Mouse (Mus musculus): Measurements from ENCODE around the gene Itpkb. TPM values are rescaled to one million over a fixed set of nuclear protein-coding genes. Genes with fewer than 3 reads are reported as not detected.

Gene Itpkb
- total RNA-seq (2018; cell fraction: chromatin; rRNA removed): 1,000 to 10,000 TPM in 4 of 26 experiments, 100 to 1,000 TPM in 22; 236 to 1,218 (median 566) TPM
- total RNA-seq (2018; cell fraction: cytosol; rRNA removed): 100 to 1,000 TPM in 10 of 26 experiments, 10 to 100 TPM in 16; 60.5 to 237 (median 89.4) TPM
- total RNA-seq (2018; cell fraction: nucleus; rRNA removed): 100 to 1,000 TPM; 208 to 665 (median 325) TPM
- polyA plus RNA-seq (2018): 43.7 to 63.0 TPM (median 46.1 TPM) in 3 replicates

- H3K27ac ChIP-seq: peak within 1 kb of the TSS; percentile 92
These were observed at the start of gene Itpkb for GRCm38 (mm10) chr1:180330145-180330706. TSS of gene Itpkb (plus strand) at chr1:180330485.

GRCm38 (mm10) chr1:180282581-180282980, 47.7 kb upstream of the Itpkb start:
- no peaks in the 10 kb centered on the region for H3K36me3 ChIP-seq (ENCODE audit: inconsistent target)
- no peaks in the 10 kb centered on the region for H3K79me2 ChIP-seq (ENCODE audit: inconsistent target)
- WGBS (ENCODE audit: missing documents): 92% methylated on average over 6 of the region's 6 CpGs
- no peak overlapping the region for H3K4me3 ChIP-seq (ENCODE audit: inconsistent target)
- no peak overlapping the region for H3K27ac ChIP-seq

More at GRCm38 (mm10) chr1:180330145-180330706, at the start of gene Itpkb:
- H3K4me3 ChIP-seq (ENCODE audit: inconsistent target): peak within 1 kb of the TSS; percentile 85
- peaks cover 13% of the 10 kb centered on the region; the same call in 1 of the 2 replicates for H3K36me3 ChIP-seq (ENCODE audit: inconsistent target)
- 2% methylated on average over 15 of the region's 19 CpGs for WGBS (ENCODE audit: missing documents)
- peaks cover 45% of the 10 kb centered on the region for H3K79me2 ChIP-seq (ENCODE audit: inconsistent target)

- Histone ChIP-seq H3K27ac (no peak overlapping the region), H3K79me2 (ENCODE audit: inconsistent target) (no peaks in the 10 kb centered on the region), H3K36me3 (ENCODE audit: inconsistent target) (no peaks in the 10 kb centered on the region), H3K4me3 (ENCODE audit: inconsistent target) (no peak overlapping the region)
- WGBS (ENCODE audit: missing documents): 81% methylated on average over 16 of the region's 16 CpGs
These were observed 46.2 kb upstream of the Itpkb start for GRCm38 (mm10) chr1:180283813-180284768.

GRCm38 (mm10) chr1:180286081-180286831, 44.0 kb upstream of the Itpkb start:
- H3K4me3 ChIP-seq (ENCODE audit: inconsistent target): no peak overlapping the region
- no peaks in the 10 kb centered on the region for H3K79me2 ChIP-seq (ENCODE audit: inconsistent target)
- WGBS (ENCODE audit: missing documents): 80% methylated on average over 15 of the region's 15 CpGs
- no peaks in the 10 kb centered on the region for H3K36me3 ChIP-seq (ENCODE audit: inconsistent target)
- H3K27ac ChIP-seq: no peak overlapping the region

- no peak overlapping the region for H3K4me3 ChIP-seq (ENCODE audit: inconsistent target)
- no peak overlapping the region for H3K27ac ChIP-seq
- H3K36me3 ChIP-seq (ENCODE audit: inconsistent target): no peaks in the 10 kb centered on the region
- WGBS (ENCODE audit: missing documents): 61% methylated on average over 7 of the region's 7 CpGs
- H3K79me2 ChIP-seq (ENCODE audit: inconsistent target): no peaks in the 10 kb centered on the region
These were observed 42.1 kb upstream of the Itpkb start for GRCm38 (mm10) chr1:180288227-180288626.

- Histone ChIP-seq H3K4me3 (ENCODE audit: inconsistent target) (no peak overlapping the region), H3K79me2 (ENCODE audit: inconsistent target) (no peaks in the 10 kb centered on the region), H3K36me3 (ENCODE audit: inconsistent target) (no peaks in the 10 kb centered on the region), H3K27ac (no peak overlapping the region)
- WGBS (ENCODE audit: missing documents): 65% methylated on average over 6 of the region's 7 CpGs
These were observed 41.3 kb upstream of the Itpkb start for GRCm38 (mm10) chr1:180288872-180289468.

- Histone ChIP-seq H3K36me3 (ENCODE audit: inconsistent target) (no peaks in the 10 kb centered on the region), H3K79me2 (ENCODE audit: inconsistent target) (no peaks in the 10 kb centered on the region), H3K4me3 (ENCODE audit: inconsistent target) (no peak overlapping the region), H3K27ac (no peak overlapping the region)
- WGBS (ENCODE audit: missing documents): 30% methylated on average over 5 of the region's 5 CpGs
These were observed 40.5 kb upstream of the Itpkb start for GRCm38 (mm10) chr1:180289788-180290187.

GRCm38 (mm10) chr1:180290358-180290757, 39.9 kb upstream of the Itpkb start:
- no peaks in the 10 kb centered on the region for H3K79me2 ChIP-seq (ENCODE audit: inconsistent target)
- WGBS (ENCODE audit: missing documents): 94% methylated on average over 4 of the region's 4 CpGs
- H3K4me3 ChIP-seq (ENCODE audit: inconsistent target): no peak overlapping the region
- no peak overlapping the region for H3K27ac ChIP-seq
- H3K36me3 ChIP-seq (ENCODE audit: inconsistent target): no peaks in the 10 kb centered on the region

GRCm38 (mm10) chr1:180296088-180296487, 34.2 kb upstream of the Itpkb start:
- WGBS (ENCODE audit: missing documents): 17% methylated on average over 9 of the region's 9 CpGs
- H3K4me3 ChIP-seq (ENCODE audit: inconsistent target): no peak overlapping the region
- no peaks in the 10 kb centered on the region for H3K79me2 ChIP-seq (ENCODE audit: inconsistent target)
- H3K36me3 ChIP-seq (ENCODE audit: inconsistent target): no peaks in the 10 kb centered on the region
- H3K27ac ChIP-seq: peak overlapping the region; percentile 45

- H3K27ac ChIP-seq: peak overlapping the region; percentile 2; the same call in 1 of the 2 replicates
- no peaks in the 10 kb centered on the region for H3K36me3 ChIP-seq (ENCODE audit: inconsistent target)
- H3K79me2 ChIP-seq (ENCODE audit: inconsistent target): no peaks in the 10 kb centered on the region
- WGBS (ENCODE audit: missing documents): 100% methylated on average over 4 of the region's 4 CpGs
- H3K4me3 ChIP-seq (ENCODE audit: inconsistent target): no peak overlapping the region
These were observed 30.6 kb upstream of the Itpkb start for GRCm38 (mm10) chr1:180299697-180300096.

GRCm38 (mm10) chr1:180300292-180300691, 30.0 kb upstream of the Itpkb start:
- H3K79me2 ChIP-seq (ENCODE audit: inconsistent target): no peaks in the 10 kb centered on the region
- no peaks in the 10 kb centered on the region for H3K36me3 ChIP-seq (ENCODE audit: inconsistent target)
- peak overlapping the region; percentile 2; the same call in 1 of the 2 replicates for H3K27ac ChIP-seq
- H3K4me3 ChIP-seq (ENCODE audit: inconsistent target): no peak overlapping the region
- WGBS (ENCODE audit: missing documents): 57% methylated on average over 4 of the region's 4 CpGs

- no peak overlapping the region for H3K4me3 ChIP-seq (ENCODE audit: inconsistent target)
- H3K79me2 ChIP-seq (ENCODE audit: inconsistent target): no peaks in the 10 kb centered on the region
- WGBS (ENCODE audit: missing documents): 84% methylated on average over 4 of the region's 4 CpGs
- no peaks in the 10 kb centered on the region for H3K36me3 ChIP-seq (ENCODE audit: inconsistent target)
- no peak overlapping the region for H3K27ac ChIP-seq
These were observed 29.3 kb upstream of the Itpkb start for GRCm38 (mm10) chr1:180300997-180301396.

GRCm38 (mm10) chr1:180302253-180303120, 27.8 kb upstream of the Itpkb start:
- 23% methylated on average over 12 of the region's 12 CpGs for WGBS (ENCODE audit: missing documents)
- Histone ChIP-seq H3K27ac (peak overlapping the region; percentile 78), H3K4me3 (ENCODE audit: inconsistent target) (no peak overlapping the region)

More at GRCm38 (mm10) chr1:180302253-180303120, 27.8 kb upstream of the Itpkb start:
- H3K36me3 ChIP-seq (ENCODE audit: inconsistent target): no peaks in the 10 kb centered on the region
- H3K79me2 ChIP-seq (ENCODE audit: inconsistent target): no peaks in the 10 kb centered on the region
